Mouse (Mus musculus) heart, postnatal 0 days (tissue): ENCODE measurements around the gene Cfap45.
A peak's percentile ranks its signal among the peaks of the same experiment; 100 is the strongest.

Experiments
- CTCF ChIP-seq: IDR thresholded peaks from 2 replicates; pipeline ENCODE4 v1.5.1; 2016; ENCODE audit warnings: antibody characterized with exemption, control low read depth, low read depth
- EP300 ChIP-seq: IDR thresholded peaks from 2 replicates; pipeline ENCODE4 v1.6.1; 2016; ENCODE audit warnings: antibody characterized with exemption, low read depth

DNA sequence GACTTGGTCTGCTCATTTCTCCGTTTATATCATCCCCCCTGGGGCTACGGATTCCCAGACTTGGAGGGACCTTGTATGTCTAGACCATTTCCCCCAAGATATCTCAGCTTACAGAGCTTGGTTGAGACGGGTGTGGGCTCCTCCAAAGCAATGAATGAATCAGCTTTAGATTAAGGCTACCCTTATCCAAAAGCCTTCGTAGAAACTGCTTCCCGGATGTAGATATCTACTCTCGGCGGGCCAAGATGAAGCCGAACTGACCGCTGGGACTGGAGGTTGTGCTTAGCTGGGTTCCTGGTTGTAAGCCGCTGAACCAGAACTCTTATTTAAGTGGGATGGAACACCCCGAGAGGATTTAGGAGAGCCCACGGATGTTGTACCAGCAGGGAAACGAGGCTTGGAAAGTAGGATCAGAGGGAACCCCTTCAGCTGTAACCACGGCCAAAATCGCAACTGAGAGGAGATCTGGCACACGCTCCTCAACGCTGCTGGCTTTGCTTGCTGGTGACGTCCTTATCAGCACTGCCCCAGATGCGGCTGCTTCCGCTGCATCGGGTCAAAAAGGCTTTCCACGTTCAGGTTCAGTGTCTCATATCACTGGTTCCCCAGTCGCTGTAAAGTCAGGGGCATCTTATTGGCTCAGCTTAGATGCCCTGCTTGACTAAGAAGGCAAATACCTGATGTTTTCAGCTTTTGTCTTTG, 5.9 kb downstream of the Cfap45 start:
- TF ChIP-seq CTCF, result no peak
- TF ChIP-seq EP300, result peak; percentile 59; the same call in 1 of the 2 replicates
